Mouse (Mus musculus): ENCODE data around the gene Suv39h2.

Gene Suv39h2

DNA sequence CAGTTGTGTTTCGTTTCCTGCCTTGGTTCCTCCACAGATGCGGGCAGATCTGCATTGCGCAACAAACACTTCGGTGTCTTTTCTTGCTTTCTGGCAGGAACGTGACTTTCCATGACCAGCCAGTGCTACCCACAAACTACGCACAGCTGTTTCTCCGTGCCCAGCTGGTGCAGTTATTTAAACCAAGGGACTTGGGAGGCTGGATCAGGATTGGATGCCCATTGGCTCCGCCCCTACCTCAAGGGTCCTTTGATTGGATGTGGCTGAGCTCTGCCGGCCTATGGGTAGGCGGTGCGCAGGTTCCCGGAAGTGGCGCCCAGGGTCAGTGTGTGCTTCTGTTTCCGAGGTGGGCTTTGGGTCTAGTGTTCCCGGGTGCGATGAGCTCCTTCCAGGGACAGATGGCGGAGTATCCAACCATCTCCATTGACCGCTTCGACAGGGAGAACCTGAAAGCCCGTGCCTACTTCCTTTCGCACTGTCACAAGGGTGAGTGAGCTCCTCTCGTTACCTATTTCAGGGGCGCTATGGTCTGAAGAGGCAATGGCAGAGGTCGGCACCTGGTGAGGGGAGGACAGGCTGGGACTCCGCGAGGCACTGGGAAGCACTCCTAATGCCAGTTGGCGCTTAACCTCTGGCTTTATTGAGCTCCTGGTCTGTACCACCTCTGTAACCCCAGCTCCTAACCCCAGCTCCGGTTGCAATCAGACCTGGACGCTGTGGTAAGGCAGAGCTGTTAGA is 50.8 kb downstream of the Suv39h2 start, which contains the start of gene Dclre1c:
Gene Dclre1c, plus strand, starts transcription at position 291 of the 738 bp plus-strand sequence.
- peak; percentile 91 to 95 for DNase-seq (ENCODE audit: low spot score in 2 of 2)

- DNase-seq (ENCODE audit: low spot score in 2 of 2): no peak
These were observed 52.3 kb downstream of the Suv39h2 start, which contains the start of gene Meig1 for GRCm38 (mm10) chr2:3422548-3422947. TSS of gene Meig1 (minus strand) at chr2:3422648.

DNA sequence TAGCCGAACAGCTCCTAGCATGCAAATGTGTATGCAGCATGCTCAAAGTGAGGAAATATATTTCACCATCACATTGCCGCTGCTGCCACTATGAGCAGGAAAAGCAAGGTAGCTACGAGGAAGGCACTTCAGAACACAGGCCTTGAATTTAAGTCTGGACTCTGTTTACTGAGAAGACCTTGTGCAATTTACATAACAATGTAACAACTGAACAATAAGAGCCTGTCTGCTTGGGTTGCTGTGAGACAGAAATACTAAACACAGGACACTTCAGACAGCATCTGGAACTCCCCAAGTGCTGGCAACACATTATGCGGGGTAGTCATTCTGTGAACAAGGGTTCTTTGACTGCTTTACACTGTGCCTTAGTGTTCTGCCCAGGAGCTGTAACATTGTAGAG is 54.7 kb downstream of the Suv39h2 start:
- no peak for DNase-seq (ENCODE audit: low spot score in 2 of 2)

DNA sequence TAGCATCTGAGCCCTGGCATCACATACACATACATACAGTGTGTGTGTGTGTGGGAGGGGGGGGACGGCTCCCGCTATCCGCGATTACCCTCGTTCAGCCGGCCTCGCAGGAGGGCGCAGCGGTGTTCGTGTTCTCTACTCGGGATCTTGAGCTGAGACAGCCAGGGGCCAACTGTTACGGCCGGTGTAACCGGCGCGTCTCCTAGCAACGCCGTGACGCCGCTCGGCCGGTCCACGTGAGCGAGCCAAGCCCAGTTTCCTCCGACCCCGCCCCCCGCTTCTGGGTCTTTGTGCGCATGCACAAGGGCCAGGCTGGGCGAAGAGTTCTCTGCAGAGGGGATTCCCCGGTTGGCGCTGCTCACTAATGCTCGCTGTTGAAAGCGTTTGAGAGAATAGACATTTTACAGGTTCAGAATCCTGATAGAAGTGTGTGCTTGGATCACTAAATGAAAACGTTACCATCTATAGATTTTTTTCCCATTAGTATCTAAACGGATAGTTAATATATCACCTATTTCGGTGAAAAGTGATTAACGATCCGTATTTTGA is 55.9 kb downstream of the Suv39h2 start:
- DNase-seq (ENCODE audit: low spot score in 2 of 2): peak; percentile 96

- DNase-seq (ENCODE audit: low spot score in 2 of 2): no peak
These were observed 59.2 kb downstream of the Suv39h2 start for GRCm38 (mm10) chr2:3415676-3416075.

DNA sequence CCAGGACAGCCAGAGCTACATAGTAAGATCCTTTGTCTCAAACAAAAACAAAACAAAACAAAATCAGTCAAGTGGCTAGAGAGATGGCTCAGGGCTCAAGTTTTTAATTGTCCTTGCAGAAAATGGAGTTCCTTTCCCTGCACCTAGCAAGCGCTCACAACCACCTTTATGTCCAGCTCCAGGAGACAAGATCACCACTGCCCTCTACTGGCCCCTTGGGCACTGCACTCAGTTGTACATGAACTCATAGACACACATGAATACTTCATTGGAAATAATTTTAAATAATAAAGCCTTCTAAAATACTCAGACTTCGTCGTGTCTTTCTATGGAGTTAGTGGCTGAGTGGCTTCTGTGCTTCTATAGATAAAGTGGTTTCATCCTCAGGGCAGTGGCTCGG is 60.6 kb downstream of the Suv39h2 start:
- DNase-seq (ENCODE audit: low spot score in 2 of 2): peak in 1 of 2 experiments; percentile 14

- DNase-seq (ENCODE audit: low spot score in 2 of 2): no peak
These were observed 67.1 kb downstream of the Suv39h2 start for GRCm38 (mm10) chr2:3407756-3408155.

GRCm38 (mm10) chr2:3405981-3406380 is 68.8 kb downstream of the Suv39h2 start:
- DNase-seq (ENCODE audit: low spot score in 2 of 2): no peak

Measured in heart, adult 9 months (tissue).